Comparison of ENCODE assay signal across 20 mouse cellular contexts in genomic region chr12:83298358-83298757, GRCm38 (mm10).
"Had no signal": no experiment of that assay in that cellular context is flagged by ENCODE, and none has a peak within 500 bp of the region (broad histone marks: within the 10 kb centered on the region; RNA-seq: fewer than 3 reads in every experiment).

No protein-coding gene starts in this region.

- H3K36me3 ChIP-seq: lung, embryonic 15.5 days; midbrain, embryonic 10.5 days; midbrain, embryonic 12.5 days; neural tube, embryonic 15.5 days had no signal

- DNase-seq: lung, adult 2 months; lung, postnatal 14 days; lung, postnatal 36 days; midbrain, embryonic 14.5 days; right cerebral cortex, adult 18-20 months; right cerebral cortex, postnatal 25 days; right cerebral cortex, postnatal 4 days; spleen, adult 18-20 months; thymus, adult 18-20 months; thymus, postnatal 14 days; thymus, postnatal 36 days had no signal

- H3K4me1 ChIP-seq: lung, embryonic 15.5 days had no signal

- H3K9ac ChIP-seq: lung, embryonic 15.5 days; midbrain, embryonic 12.5 days; neural tube, embryonic 13.5 days; neural tube, embryonic 15.5 days had no signal

- H3K4me3 ChIP-seq: lung, embryonic 15.5 days; midbrain, embryonic 10.5 days; midbrain, embryonic 12.5 days; myocyte; neural tube, embryonic 13.5 days; neural tube, embryonic 15.5 days had no signal

- ATAC-seq: lung, postnatal 0 days; midbrain, embryonic 16.5 days had no signal

- H3K9me3 ChIP-seq: lung, embryonic 15.5 days; midbrain, embryonic 10.5 days; neural tube, embryonic 13.5 days; neural tube, embryonic 15.5 days had no signal

- H3K4me2 ChIP-seq: lung, embryonic 15.5 days; midbrain, embryonic 12.5 days; neural tube, embryonic 13.5 days; neural tube, embryonic 15.5 days had no signal

- H3K27ac ChIP-seq: lung, embryonic 15.5 days; macrophage; midbrain, embryonic 10.5 days; midbrain, embryonic 12.5 days; neural tube, embryonic 13.5 days; neural tube, embryonic 15.5 days had no signal

- H3K27me3 ChIP-seq: lung, embryonic 15.5 days; midbrain, embryonic 12.5 days; neural tube, embryonic 13.5 days; neural tube, embryonic 15.5 days had no signal
